Mouse (Mus musculus) megakaryocyte, embryonic 14.5 days (primary cell): ENCODE data around the gene Enpp6.

Experiments used
- FLI1 ChIP-seq: IDR thresholded peaks from 2 replicates; pipeline ENCODE4 v1.6.1; 2012; ENCODE audit warnings: low read length, inconsistent platforms, mixed read lengths
- GATA1 ChIP-seq: IDR thresholded peaks from 3 replicates; pipeline ENCODE4 v1.6.1; 2012; ENCODE audit warnings: mixed read lengths, low read length, inconsistent platforms, borderline replicate concordance

GRCm38 (mm10) chr8:46953472-46953871 is 33.2 kb upstream of the Enpp6 start:
- TF ChIP-seq GATA1, result no peak
- no peak for TF ChIP-seq FLI1
